Mouse (Mus musculus) testis, adult 2 months (tissue): ENCODE data around the gene Dnah11.

Experiments
- CTCF ChIP-seq: fragments of 200-500 bp; IDR thresholded peaks from 2 replicates; pipeline ENCODE4 v1.5.1; 2012; ENCODE audit warnings: low read depth, mild to moderate bottlenecking, inconsistent platforms, low read length, moderate library complexity; ENCODE audit not compliant: control insufficient read depth, insufficient read depth, insufficient replicate concordance
- POLR2A ChIP-seq: fragments of 200-500 bp; IDR thresholded peaks from 2 replicates; pipeline ENCODE4 v1.6.1; 2012; ENCODE audit warnings: low read depth, mild to moderate bottlenecking, inconsistent platforms, low read length, moderate library complexity; ENCODE audit not compliant: control insufficient read depth

DNA sequence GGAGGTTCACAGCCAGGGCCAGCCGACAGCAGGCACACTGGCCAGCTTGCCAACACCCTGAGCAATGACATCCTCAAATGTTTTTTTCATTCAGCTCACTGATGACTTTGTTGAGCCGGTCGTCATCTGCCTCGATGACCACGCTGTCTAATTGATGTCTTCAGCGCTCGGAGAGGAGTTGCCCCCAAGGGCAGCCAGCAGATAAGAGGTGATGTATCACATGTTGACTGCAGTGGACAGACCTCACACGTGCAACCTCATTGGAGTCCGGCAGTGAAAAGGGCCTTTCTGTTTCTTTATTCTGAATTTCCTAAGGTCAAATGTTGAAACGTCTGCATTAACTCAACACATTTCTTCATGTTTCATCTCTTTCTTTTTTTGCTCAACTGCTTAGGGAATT, 363.5 kb downstream of the Dnah11 start:
- TF ChIP-seq POLR2A (no peak), CTCF (no peak)
